Mouse (Mus musculus) spleen, embryonic (tissue): ENCODE results near the gene Dync1h1.

Source experiments
- CTCF ChIA-PET: fragments of 350-600 bp; sonication (Branson Sonifier 250); formaldehyde crosslinking; loops from one replicate; lab custom pipeline; 2022; lab: Charles Lee

Gene Dync1h1

DNA sequence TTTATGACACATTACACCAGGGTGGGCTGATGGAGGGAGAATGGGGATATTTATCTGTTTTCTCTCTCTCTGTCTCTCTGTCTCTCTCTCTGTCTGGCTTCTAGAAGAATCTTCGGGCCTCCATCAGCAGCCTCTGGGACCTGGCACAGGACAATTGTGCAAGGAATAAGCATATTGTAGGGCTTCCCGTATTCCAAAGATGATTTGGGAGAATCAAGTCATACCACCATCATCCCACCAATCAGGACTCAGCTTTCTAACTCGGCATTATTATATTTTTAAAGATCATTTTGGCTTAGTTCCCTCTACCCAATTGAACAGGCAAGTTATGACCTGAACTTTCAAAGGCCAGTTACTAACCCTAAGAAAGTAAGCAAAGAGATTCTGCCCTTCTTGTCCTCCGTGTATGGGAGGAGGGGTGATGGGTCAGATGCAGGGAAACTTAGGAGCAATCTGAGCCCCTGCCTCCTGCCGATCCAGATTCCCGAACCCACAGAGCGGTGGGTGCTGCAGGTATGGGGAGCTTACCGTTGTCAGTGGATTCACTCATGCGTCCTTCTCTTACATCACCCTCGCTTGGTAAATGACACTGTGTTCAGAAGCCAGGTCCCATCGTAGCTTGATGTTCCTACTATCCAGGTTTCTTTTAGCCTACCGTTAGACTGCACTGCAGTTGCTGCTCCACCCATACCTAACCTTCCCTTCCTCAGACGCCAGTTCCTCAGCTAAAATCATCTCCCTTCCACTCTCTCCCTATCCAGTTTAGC is 844 bp upstream of the Dync1h1 start:
- CTCF ChIA-PET: interaction anchor here (1.2 kb wide), 1 partner anchor 242 kb away, joined by 3 read pairs; no protein-coding TSS in a partner anchor

DNA sequence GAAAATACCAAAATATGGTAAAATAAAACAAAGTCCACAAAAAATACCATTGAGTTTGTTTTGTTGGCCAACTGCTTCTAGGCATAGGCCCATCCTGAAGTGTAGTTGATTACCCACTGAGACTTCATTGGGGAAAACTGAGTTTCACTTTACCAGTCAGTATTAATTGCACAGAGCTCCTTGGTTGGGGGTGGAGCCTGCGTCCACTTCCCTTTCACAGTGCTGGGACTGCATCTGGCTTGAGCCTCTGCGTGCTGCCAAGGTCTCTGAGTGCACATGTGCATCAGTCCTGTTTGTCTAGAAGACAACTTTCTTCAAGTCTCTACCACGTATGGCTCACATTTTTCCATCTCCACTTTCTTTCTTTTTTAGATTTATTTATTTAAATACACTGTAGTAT is 4.9 kb downstream of the Dync1h1 start:
- CTCF ChIA-PET: interaction anchor here (0.5 kb wide), 1 partner anchor 175 kb away, joined by 4 read pairs; no protein-coding TSS in a partner anchor

DNA sequence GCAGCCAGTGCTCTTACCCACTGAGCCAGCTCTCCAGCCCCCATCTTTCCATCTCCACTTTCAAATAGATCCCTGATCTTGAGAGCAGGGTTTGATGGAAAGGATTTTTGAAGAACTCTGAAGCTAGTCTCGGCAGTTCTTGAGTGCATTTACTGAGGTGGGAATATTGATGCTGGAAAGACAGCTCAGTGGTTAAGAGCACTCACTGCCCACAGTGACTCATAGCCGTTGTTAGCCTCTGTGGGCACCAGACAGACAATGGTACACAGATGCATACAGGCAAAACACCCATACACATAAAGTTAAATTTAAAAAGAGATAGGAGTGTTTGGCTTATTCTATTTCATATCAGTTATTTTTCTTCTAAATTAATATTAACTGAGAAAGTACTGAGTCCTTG is 5.4 kb downstream of the Dync1h1 start:
- CTCF ChIA-PET: interaction anchor here (0.5 kb wide), 1 partner anchor 174 kb away, joined by 4 read pairs; no protein-coding TSS in a partner anchor

DNA sequence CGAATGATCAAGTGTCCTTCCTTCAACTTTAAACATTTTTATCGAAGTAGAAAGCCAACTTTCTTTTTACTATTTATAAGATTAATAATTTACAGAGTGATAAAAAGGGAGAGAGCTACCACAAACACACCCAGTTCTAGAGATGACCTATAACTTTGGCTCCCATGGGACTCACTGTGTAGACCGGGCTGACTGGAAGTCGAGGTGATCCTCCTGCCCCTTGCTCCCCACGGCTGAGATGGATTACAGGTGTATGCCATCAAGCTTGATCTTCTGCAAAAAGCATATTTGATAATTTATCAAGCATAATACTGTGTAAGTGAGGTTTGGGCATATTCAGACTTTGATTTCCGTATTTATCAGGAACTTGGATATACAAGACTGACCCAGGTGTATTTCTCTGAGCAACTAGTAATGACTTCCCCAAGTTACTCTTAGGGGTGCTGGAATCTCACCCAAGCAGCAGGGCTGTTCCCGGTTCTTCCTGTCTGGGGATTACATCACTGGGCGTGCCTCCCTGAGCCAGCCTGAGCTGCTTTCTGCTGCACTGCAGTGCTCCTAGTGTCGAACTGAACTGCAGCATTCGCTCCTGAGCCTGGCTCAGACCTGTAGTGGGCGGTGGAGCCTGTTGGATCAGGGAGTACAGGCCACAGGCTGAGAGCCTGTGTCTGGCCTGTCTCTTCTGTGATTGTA is 7.4 kb downstream of the Dync1h1 start:
- CTCF ChIA-PET: interaction anchor here (0.7 to 0.9 kb wide), 2 partner anchors 129 to 271 kb away, joined by 3 to 17 read pairs; partner anchors contain the start of gene Wdr20

DNA sequence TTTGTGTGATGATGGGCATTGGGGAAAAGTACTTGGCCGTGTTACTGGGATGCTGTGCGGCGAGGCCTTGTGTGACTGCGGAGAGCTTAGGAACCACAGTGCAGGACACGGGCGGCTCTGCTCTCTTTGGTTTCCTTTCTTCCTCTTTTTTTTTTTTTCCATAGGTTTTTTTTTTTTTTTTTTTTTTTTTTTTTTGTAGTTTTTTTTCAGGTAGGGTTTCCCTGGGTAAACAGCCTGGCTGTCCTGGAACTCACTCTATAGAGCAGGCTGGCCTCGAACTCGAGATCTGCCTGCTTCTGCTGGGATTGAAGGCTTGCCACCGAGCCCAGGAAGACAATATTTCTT is 7.9 kb downstream of the Dync1h1 start:
- CTCF ChIA-PET: interaction anchor here (0.7 kb wide), 1 partner anchor 270 kb away, joined by 17 read pairs; no protein-coding TSS in a partner anchor

DNA sequence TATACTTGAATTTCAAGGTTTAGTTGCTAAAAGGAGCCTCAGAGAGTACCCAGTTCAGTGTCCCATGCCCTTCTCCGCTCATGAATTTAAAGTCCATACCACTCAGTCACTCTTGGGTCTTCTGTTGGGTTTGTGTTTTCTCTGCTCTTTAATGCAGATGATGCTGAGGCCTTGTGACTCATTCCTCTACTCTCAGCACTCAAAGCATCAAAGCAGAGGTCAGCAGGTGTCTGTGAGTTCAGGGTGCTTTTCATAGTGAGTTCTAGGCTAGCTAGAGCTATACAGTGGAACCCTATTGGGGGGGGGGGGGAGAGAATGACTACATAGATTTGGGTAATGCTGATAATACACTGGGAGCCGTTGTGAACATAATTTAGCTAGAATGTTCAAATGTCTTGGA is 9.5 kb downstream of the Dync1h1 start:
- CTCF ChIA-PET: no interaction called here

DNA sequence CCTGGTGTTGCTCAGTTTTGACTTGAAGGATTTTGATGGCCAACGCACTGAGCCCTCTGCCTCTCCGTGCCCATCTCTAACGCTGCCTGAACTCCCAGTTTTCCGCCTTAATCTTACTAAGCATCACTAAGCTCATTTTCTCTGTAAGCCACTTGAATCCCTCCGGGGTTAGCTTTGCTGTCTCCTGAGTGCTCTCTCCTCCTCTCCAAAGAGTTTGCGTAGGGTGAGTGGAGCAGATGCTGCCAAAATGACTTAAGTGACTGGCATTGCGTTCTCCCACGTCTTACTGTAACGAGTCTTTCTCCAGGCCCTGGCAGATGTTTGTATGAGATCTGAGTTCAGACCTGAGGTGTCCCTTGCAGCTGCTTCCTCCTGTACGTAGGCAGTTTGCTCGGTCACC is 28.8 kb downstream of the Dync1h1 start:
- CTCF ChIA-PET: no interaction called here

DNA sequence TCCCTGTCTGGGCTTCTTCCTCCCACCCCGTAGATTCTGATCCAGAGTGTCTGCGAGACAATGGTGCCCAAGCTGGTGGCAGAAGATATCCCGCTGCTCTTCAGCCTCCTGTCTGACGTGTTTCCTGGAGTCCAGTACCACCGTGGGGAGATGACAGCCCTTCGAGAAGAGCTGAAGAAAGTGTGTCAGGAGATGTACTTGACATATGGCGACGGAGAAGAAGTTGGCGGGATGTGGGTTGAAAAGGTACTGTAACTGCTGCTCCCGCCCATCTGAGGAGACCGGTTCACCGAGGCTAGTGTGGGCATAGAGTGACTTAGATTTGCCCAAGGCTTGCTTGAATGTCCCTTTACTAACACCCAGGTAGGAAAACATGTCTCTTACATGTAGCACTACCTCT is 35.0 kb downstream of the Dync1h1 start:
- CTCF ChIA-PET: no interaction called here

DNA sequence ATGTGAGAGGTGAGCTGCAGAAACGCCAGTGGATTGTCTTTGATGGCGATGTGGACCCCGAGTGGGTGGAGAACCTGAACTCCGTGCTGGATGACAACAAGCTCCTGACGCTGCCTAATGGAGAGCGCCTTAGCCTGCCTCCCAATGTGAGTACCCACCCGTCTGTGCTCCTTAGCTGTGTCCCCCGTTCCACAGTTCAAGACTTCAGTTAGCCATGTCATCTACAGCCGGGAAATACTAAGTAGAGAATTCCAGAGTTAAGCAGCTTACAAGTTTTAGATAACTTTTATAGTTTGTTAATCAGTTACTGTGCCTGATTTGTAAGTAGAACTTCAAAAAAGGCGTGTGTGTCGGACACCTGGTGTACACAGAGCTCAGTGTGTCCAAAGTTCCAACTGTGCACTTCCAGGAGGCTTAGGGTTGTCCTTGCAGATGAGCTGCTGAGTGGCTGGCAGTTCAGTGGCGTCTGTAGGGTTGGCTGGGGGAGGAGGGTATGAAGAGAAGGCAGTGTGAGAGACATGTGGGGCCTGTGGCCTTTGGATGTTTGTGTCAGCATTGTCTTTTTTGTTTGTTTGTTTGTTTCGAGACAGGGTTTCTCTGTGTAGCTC is 36.4 kb downstream of the Dync1h1 start:
- CTCF ChIA-PET: no interaction called here

DNA sequence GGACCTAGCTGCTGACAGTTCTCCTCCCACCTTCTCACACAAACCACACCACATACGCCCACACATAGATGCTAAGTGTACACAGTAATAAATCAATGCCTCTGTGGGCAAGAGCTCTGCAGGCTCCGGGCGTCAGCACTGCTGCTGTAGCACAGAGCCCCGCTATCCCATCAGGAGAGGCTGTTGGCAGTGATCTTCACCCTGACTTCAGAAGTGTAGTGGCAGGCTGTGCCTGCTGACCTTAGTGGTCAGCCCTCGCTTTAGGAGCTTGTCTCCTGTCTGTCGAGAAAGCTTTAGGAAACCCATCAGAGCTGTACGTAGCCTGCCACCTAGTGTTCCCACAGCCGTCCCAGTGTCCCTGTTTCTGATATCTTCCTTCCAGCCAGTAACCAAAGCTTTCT is 49.0 kb downstream of the Dync1h1 start:
- CTCF ChIA-PET: no interaction called here

DNA sequence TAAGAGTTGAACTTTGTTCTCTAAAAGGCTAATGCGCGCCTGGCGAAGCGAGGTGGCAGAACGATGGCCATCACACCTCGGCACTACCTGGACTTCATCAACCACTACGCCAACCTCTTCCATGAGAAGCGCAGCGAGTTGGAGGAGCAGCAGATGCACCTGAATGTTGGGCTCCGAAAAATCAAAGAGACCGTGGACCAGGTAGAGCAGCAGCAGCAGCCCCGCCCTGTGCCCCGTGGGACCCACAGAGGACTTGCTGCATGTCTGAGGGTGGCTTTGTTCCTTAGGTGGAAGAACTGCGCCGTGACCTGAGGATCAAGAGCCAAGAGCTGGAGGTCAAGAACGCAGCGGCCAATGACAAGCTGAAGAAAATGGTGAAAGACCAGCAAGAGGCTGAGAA is 50.2 kb downstream of the Dync1h1 start:
- CTCF ChIA-PET: no interaction called here

DNA sequence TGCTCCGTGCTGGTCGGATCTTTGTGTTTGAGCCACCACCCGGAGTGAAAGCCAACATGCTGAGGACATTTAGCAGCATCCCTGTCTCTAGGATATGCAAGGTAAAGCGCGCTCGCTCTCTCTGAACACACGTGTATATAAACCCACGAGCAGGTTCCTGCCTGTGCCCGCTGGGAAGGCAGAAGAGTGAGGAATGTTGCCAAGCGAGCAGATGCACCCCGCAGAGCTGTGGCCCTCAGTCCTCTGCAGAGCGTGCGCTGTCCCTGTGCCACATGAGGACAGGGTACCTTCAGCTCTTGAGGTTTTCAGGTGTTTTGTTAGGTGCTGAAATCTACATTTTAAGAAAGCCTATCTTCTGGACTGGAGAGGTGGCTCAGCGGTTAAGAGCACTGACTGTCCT is 60.5 kb downstream of the Dync1h1 start:
- CTCF ChIA-PET: no interaction called here

DNA sequence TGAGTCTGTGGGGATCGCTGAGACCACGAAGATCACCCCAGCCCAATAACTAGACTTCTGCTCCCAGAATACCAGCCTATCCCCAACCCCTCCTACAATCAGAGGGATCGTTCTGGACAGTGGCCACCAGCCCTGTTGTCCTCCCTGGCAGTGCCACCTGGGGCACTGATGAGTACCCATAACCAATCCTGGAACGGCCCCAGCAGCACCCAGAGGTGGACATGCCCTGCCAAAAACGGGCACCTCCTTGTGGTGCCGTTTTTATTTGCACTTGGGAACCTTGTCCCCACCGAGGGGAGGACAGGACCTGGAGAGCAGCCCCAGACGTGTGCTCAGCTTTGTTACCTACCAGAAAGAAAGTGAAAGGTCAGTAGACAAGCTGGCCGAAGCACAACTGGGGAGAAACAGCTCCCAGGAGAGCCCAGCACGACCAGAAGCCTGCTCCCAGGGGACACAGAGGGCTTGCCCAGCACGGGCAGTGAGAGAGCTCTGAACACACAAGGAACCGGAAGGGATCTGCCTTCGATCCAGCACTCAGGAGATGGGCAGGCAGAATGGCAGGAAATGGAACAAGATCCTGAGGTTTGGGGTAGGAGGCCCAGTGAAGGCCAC is 66.3 kb downstream of the Dync1h1 start:
- CTCF ChIA-PET: interaction anchor here (0.7 kb wide), 1 partner anchor 33 kb away, joined by 7 read pairs; no protein-coding TSS in a partner anchor

DNA sequence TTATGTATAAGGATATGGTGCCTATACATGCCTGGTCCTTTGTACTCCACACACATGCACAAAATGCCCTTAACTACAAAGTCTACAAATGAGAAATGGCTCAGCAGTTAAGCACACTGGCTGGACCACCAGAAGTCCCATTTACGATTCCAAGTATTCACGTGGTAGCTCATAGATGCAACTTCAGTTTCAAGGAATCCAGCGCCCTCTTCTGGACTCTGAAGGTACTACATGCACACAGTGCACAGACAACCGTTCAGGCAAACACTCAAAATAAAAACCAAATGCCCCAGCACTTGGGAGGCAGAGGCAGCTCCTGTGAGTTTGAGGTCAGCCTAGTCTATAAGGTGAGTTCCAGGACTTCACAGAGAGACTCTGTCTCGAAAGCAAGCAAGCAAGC is 73.0 kb downstream of the Dync1h1 start:
- CTCF ChIA-PET: no interaction called here

DNA sequence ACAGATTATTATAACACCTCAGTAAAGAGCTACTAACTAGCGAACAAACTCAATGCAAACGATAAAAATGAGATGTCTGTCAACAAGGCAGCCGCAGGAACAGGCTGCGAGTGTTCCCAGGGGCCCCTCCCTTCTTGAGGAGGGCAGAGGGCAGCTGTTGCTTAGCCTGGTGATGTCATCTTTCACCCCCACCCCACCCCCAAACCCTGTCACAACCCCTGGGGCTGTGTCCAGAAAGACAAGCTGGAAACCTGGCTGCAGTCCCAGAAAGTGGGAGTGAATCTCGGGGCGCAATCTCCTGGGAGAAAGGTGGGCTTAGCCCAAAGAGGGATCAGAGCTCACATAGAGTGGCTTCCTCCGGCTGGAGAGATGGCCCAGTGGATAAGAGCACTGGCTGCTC is 79.9 kb downstream of the Dync1h1 start:
- CTCF ChIA-PET: no interaction called here

DNA sequence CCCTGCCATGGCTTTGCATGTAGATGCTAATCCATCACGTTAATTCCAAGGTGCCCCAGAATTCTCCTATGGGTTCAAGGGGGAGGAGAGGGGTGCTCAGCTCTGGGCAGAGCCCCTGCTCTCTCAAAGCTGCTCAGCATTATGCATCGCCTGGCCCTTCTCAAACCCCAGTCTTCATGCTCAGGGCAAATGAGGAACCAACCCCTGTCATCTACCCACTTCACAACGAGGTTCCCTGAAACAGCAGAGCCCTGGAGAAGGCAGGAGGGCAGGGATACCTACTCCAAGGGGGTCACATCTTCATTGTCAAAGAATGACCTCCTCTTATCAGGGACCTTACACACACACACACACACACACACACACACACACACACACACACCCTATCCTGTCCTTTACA is 80.6 kb downstream of the Dync1h1 start:
- CTCF ChIA-PET: no interaction called here

DNA sequence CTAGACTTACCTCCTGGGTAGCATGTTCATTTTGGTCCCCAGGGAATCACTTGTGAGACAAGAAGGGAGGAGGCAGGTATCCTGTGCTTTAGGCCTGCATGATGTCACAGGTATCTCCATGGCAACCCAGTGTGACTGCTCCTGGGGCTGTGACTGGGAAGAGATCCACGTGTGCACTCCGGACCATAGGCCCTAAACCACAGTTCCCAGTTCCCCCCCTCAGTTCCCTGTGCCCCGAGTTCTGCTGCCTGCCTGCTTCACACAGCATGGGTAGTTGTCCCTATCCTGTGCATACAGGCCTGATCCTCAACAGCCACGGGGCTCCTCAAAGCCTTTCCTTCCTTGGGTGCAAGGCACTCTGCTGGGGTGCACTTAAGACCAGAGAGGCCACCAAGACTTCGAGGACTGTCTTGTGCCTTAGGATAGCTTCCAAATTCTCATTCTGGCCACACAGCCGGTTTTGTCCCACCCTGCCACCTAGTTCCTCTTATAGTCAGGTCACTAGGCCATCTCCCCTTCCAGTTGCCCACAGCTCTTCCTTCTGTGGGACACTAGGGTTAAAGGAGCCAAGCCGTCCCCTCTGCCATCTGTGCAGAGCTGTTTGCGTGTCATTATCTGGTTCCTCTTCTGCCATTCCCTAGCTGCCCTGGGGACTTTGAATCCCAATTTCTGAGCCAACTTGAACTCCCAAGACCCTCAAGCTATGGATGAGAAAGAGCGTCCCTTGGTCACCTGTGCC is 81.5 kb downstream of the Dync1h1 start, which contains the start of gene 1700001K19Rik:
Gene 1700001K19Rik (minus strand): TSS at position 59 of the 739 bp plus-strand sequence.
- CTCF ChIA-PET: no interaction called here

DNA sequence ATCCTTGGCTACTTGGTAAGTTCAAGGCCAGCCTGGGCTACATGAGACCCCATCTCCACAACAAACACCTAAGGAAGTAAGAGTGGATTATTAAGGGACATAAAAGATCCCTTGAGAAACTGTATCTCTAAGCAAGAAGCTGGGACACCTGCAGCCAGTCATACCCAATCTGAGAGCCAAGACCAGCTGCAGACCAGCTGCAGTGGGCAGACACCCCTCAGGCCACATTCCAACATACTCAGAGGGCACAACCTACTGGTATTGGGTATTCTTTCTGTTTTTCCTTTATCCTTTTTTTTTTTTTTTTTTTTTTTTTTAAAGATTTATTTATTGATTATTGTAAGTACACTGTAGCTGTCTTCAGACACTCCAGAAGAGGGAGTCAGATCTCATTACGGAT is 82.3 kb downstream of the Dync1h1 start:
- CTCF ChIA-PET: interaction anchor here (0.6 kb wide), 1 partner anchor 82 kb away, joined by 5 read pairs; no protein-coding TSS in a partner anchor

DNA sequence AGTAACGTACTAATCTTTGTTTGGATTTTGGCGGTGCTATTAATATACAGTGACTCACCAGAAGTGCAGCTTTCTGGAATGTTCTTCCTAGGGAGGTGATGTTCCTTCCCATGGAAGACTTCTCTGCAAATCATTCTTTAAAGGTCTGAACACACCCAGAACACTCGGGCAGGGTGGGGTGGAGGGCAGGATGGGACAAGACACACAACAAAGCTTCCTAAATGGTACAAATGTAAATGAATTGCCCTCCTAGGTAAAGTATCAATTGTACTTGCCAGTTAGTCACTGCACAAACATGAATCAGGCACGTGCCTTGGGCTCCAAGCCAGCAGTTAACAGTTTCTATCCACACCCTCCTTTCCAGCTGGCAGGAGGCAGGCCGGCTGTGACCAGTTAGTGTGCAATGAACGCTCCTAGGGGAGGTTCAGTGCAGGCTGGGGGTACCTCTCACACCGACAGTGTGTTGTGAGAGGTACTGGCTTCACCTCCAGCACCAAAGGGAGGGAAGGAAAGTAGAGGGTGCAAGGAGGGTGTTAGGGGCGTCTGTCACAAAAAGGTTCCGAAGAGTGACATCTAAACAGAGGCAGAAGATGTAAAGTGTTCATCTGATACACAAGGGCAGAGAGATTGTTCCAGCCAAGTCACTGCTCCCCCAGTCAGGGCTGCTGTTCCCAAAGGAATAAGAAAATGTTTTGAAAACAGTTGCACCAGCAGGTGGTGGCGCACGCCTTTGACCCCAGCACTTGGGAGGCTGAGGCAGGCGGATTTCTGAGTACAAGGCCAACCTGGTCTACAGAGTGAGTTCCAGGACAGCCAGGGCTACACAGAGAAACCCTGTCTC is 86.9 kb downstream of the Dync1h1 start:
- CTCF ChIA-PET: interaction anchor here (0.6 kb wide), 1 partner anchor 336 kb away, joined by 5 read pairs; no protein-coding TSS in a partner anchor

DNA sequence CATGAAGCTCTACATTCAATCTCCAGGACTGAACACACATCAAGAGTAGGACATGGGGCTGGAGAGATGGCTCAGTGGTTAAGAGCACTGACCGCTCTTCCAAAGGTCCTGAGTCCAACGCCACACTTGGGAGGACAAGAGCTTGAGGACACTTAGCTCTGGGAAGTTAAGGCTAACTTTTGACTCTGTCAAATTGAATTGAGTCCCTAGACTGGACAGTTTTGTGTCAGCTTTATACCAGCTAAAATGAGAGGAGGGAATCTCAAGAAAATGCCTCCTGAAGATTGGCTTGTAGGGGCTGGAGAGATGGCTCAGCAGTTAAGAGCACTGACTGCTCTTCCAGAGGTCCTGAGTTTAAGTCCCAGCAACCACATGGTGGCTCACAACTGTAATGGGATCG is 87.7 kb downstream of the Dync1h1 start:
- CTCF ChIA-PET: interaction anchor here (0.6 kb wide), 1 partner anchor 335 kb away, joined by 5 read pairs; no protein-coding TSS in a partner anchor
